In the genomic region with DNA sequence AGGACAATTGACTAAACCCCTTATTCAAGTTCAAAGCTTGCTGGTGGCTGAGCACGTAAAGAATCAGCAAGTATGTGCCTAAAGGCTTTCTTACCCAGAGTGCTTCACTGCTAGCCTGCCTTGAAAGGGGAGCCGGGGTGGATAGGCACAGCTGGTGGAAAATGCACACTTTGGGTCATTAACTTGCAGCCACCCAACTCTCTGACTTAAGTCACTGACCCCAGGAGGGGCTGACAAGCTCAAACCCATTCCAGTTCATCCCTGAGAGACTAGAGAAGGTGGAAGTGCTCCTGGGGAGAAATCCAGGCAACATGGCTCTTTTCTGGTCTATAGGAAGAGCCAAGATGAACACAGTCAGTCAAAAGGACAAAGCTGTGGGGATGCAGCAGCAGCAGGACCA, we compare ENCODE assay signal across 20 mouse cellular contexts.
"Had no signal": no experiment of that assay in that cellular context is flagged by ENCODE, and none has a peak within 500 bp of the region (broad histone marks: within the 10 kb centered on the region; RNA-seq: fewer than 3 reads in every experiment).

No protein-coding gene starts in this region.

- H3K27me3 ChIP-seq: limb, embryonic 13.5 days; liver, embryonic 12.5 days; liver, embryonic 15.5 days; lung, embryonic 15.5 days; stomach, embryonic 15.5 days had no signal

- H3K4me3 ChIP-seq: left cerebral cortex, adult 2 months; limb, embryonic 13.5 days; liver, embryonic 12.5 days; liver, embryonic 15.5 days; lung, embryonic 15.5 days; stomach, embryonic 15.5 days had no signal

- H3K36me3 ChIP-seq: liver, embryonic 15.5 days; lung, embryonic 15.5 days; stomach, embryonic 15.5 days had no signal

- H3K4me1 ChIP-seq: stomach, embryonic 15.5 days had no signal

- H3K9ac ChIP-seq: limb, embryonic 13.5 days; liver, embryonic 12.5 days; liver, embryonic 15.5 days; lung, embryonic 15.5 days; stomach, embryonic 15.5 days had no signal

- ATAC-seq: inflammation-experienced regulatory T-cells, adult 6 months; intestine, embryonic 16.5 days; liver, embryonic 12.5 days had no signal

- H3K4me2 ChIP-seq: limb, embryonic 13.5 days; liver, embryonic 12.5 days; liver, embryonic 15.5 days; lung, embryonic 15.5 days; stomach, embryonic 15.5 days had no signal

- H3K27ac ChIP-seq: left cerebral cortex, adult 2 months; limb, embryonic 13.5 days; liver, embryonic 12.5 days; liver, embryonic 15.5 days; lung, embryonic 15.5 days; stomach, embryonic 15.5 days had no signal

- DNase-seq: kidney, adult 9 months; kidney, postnatal 36 days; layer of hippocampus, postnatal 36 days; liver; lung, adult 18-20 months; lung, postnatal 14 days; lung, postnatal 4 days; midbrain, embryonic 14.5 days; right cerebral cortex, adult 18-20 months; right cerebral cortex, postnatal 14 days; right cerebral cortex, postnatal 4 days; thymus, postnatal 25 days had no signal

- H3K9me3 ChIP-seq: limb, embryonic 13.5 days; liver, embryonic 12.5 days; liver, embryonic 15.5 days; lung, embryonic 15.5 days; stomach, embryonic 15.5 days had no signal
